Mouse (Mus musculus) heart, embryonic 12.5 days (tissue): ENCODE measurements at regions not wholly inside any gene's neighbourhood (a gene's known extent, or its start where the extent isn't known, plus 50 kb on each side); places are given as distances from the start of the nearest gene placed in this dataset.
A peak's percentile ranks its signal among the peaks of the same experiment; 100 is the strongest.

Experiments
- ATAC-seq: fragments of 200-750 bp; cut with Nextera tagmentation; 2 replicates; pipeline ENCODE4 v1.8.0; 2017; ENCODE audit warnings: moderate TSS enrichment, moderate library complexity; ENCODE audit not compliant: insufficient number of reproducible peaks, low FRiP score
- H3K27ac ChIP-seq: fragments of 300-500 bp; sonication (generic); 2 replicates; pipeline ENCODE4 v1.5.1; 2016; ENCODE audit warnings: mild to moderate bottlenecking, moderate library complexity; ENCODE audit not compliant: poor library complexity, severe bottlenecking
- H3K27me3 ChIP-seq: fragments of 300-500 bp; sonication (generic); replicated peaks from 2 replicates; pipeline ENCODE4 v1.6.1; 2016; ENCODE audit warnings: mild to moderate bottlenecking, moderate library complexity
- H3K36me3 ChIP-seq: fragments of 300-500 bp; sonication (generic); 2 replicates; pipeline ENCODE4 v1.6.1; 2016; ENCODE audit warnings: mild to moderate bottlenecking, moderate library complexity
- H3K4me1 ChIP-seq: fragments of 300-500 bp; sonication (generic); replicated peaks from 2 replicates; pipeline ENCODE4 v1.6.1; 2016; ENCODE audit warnings: mild to moderate bottlenecking
- H3K4me2 ChIP-seq: fragments of 300-500 bp; sonication (generic); 2 replicates; pipeline ENCODE4 v1.6.1; 2016; ENCODE audit warnings: mild to moderate bottlenecking, moderate library complexity
- H3K4me3 ChIP-seq: fragments of 300-500 bp; sonication (generic); 2 replicates; pipeline ENCODE4 v1.5.1; 2016; ENCODE audit warnings: mild to moderate bottlenecking
- H3K9ac ChIP-seq: fragments of 300-500 bp; sonication (generic); 2 replicates; pipeline ENCODE4 v1.6.1; 2016; ENCODE audit warnings: mild to moderate bottlenecking, moderate library complexity
- H3K9me3 ChIP-seq: fragments of 300-500 bp; sonication (generic); replicated peaks from 2 replicates; pipeline ENCODE4 v1.6.1; 2016; ENCODE audit warnings: mild to moderate bottlenecking, moderate library complexity
- WGBS: fragments of 180-500 bp; shearing (Covaris S2); methylation state at CpG from one replicate; pipeline ENCODE4 v1.1.7; 2016; 5-methylcytosine and 5-hydroxymethylcytosine counted together

DNA sequence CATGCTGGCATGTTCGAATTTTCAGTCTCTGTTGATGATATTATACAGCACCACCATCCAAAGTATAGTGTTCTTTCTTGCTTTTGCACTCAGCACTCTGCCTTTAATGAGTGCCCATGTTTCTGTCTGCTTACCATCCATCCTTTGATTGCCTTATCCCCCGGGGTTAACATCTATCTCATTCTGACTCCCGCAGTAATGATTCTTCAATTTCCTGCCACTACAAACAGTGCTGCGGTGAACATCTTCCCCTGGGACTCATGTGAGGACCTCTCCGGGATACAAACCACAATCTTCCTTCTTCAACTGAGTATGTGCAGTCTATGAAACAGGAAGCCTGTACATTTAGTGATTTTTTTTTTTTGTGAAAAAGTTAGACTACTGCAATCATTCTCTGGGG is 131.8 kb upstream of the Tmpo start:
- H3K36me3 ChIP-seq, result no peaks in the 10 kb centered on the region
- H3K4me3 ChIP-seq, result no peak overlapping the region
- WGBS, result 66% methylated on average over 5 of the region's 5 CpGs
- H3K27ac ChIP-seq, result no peak overlapping the region
- no peak overlapping the region for H3K9ac ChIP-seq
- no peaks in the 10 kb centered on the region; the same call in 1 of the 2 replicates for H3K4me1 ChIP-seq
- no peak overlapping the region for H3K4me2 ChIP-seq
- no peaks in the 10 kb centered on the region for H3K27me3 ChIP-seq
- ATAC-seq, result no peak
- H3K9me3 ChIP-seq, result no peaks in the 10 kb centered on the region

DNA sequence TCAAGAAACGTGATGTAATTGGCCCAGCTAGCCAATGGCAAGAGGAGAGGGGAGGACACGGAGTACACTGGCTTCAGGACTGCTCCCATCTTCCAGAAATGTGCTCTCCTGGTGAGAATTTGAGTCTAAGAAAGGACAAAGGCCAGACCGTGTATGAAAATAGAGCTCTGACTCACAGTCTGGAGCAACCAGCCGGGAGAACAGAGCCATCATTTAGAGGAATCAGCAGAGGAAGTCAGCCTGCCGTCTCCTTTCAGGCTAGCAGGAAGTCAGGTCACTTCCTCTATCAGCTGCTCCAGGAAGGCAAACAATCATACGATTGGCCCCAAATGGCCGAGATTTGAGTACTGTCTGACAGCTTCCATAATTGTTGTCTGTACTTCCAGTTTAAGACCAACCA is 119.0 kb upstream of the Tmpo start:
- 40% methylated on average over 7 of the region's 7 CpGs for WGBS

DNA sequence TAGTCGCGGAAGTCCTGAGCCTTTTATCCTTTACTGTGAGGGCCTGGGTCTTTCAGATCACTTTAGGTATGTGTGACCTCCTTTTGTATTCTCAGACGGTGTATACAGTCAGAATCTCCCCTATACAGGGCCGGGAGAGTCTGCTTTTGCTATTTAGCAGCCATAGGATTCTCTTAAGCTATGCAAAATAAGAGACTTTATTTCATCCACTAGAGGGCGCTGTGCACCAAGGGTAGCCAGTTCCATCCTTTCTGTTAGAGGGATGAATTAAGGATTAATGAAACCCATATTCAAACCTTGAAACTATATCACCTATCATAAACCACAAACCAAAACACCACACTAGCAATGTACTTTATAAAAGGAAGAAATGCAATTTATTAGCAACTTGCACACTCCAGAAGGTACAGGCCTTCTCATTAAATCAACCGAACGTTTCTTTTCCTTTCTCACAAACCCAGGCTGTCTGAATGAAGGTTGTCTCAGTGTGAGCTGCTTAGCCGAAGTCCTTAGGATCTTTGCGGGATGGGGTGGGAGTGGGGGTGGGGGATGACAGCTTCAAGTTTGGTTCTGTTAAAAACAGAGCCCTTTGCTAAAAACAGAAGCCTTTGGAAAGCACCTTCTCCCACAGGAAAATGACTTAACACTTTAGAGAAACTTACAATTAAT is 116.8 kb upstream of the Tmpo start:
- 29% methylated on average over 9 of the region's 9 CpGs for WGBS
- Histone ChIP-seq H3K4me3 (no peak overlapping the region), H3K36me3 (no peaks in the 10 kb centered on the region), H3K9ac (no peak overlapping the region), H3K9me3 (no peaks in the 10 kb centered on the region), H3K27me3 (no peaks in the 10 kb centered on the region), H3K4me1 (peaks cover 4% of the 10 kb centered on the region; the same call in 1 of the 2 replicates), H3K27ac (no peak overlapping the region), H3K4me2 (no peak overlapping the region)
- ATAC-seq, result no peak

More for the DNA sequence above, 119.0 kb upstream of the Tmpo start:
- Histone ChIP-seq H3K4me1 (peaks cover 4% of the 10 kb centered on the region; the same call in 1 of the 2 replicates), H3K9ac (no peak overlapping the region), H3K27ac (peak overlapping the region; percentile 26; the same call in 1 of the 2 replicates), H3K36me3 (no peaks in the 10 kb centered on the region), H3K9me3 (no peaks in the 10 kb centered on the region), H3K27me3 (no peaks in the 10 kb centered on the region), H3K4me3 (no peak overlapping the region), H3K4me2 (no peak overlapping the region)
- no peak; the same call in 1 of the 2 replicates for ATAC-seq

DNA sequence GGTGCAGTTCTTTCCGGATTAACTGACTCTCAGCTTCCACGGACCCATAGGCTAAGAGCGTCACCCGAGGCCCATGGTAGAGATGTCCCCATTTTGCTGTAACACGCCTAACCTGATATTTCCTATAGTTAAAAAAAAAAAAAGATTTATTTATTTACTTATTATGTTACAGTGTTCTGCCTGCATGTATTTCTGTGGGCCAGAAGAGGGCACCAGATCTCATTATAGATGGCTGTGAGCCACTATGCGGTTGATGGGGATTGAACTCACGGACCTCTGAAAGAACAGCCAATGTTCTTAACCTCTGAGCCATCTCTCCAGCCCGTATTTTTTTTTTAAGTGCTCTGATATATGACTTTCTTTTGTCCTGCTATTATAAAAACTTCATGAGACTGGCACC is 114.2 kb upstream of the Tmpo start:
- 81% methylated on average over 8 of the region's 8 CpGs for WGBS
- no peak for ATAC-seq
- peaks cover 4% of the 10 kb centered on the region; the same call in 1 of the 2 replicates for H3K4me1 ChIP-seq

DNA sequence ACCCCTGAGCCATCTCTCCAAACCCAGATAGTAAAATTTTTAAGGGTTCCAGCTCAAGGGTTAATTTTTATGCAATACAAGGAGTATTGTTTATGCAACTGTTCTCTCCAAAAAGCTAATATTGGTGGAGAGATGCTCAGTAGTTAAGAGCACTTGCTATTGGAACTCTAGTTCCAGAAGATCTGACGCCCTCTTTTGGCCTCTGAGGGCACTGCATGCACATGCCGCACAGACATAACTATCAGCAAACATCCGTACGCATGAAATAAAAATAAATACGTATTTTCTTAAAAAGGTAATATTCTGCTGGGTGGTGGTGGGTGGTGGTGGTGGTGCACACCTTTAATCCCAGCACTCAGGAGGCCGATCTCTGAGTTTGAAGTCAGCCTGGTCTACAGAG is 112.1 kb upstream of the Tmpo start:
- WGBS, result 83% methylated on average over 6 of the region's 6 CpGs
- no peaks in the 10 kb centered on the region for H3K36me3 ChIP-seq
- no peak for ATAC-seq

More for the DNA sequence above, 114.2 kb upstream of the Tmpo start:
- Histone ChIP-seq H3K4me3 (no peak overlapping the region), H3K27ac (no peak overlapping the region), H3K9ac (no peak overlapping the region), H3K36me3 (no peaks in the 10 kb centered on the region), H3K9me3 (no peaks in the 10 kb centered on the region), H3K4me2 (no peak overlapping the region), H3K27me3 (no peaks in the 10 kb centered on the region)

DNA sequence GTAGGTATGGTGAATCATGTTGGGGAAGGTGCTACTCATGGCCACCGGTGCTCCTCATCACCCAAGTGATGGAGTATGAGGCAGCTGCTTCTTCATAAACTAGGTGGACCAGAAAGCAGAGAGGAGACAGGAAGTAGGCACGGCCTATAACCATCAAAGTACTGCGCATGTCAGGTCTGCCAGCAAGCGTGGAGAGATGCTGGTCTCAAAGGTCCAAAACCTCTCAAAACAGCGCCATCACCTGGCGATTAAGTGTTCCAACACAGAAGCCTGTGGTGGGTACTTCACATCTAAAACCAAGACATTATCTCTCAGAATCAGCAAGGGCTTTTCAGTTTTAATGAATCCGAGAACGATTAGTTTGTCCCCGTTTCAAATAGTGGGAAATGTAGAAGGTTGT is 103.1 kb upstream of the Tmpo start:
- H3K4me2 ChIP-seq, result no peak overlapping the region
- no peak overlapping the region for H3K27ac ChIP-seq
- no peaks in the 10 kb centered on the region for H3K36me3 ChIP-seq
- no peak overlapping the region for H3K4me3 ChIP-seq
- H3K4me1 ChIP-seq, result no peaks in the 10 kb centered on the region
- no peak for ATAC-seq
- no peak overlapping the region for H3K9ac ChIP-seq
- peaks cover 8% of the 10 kb centered on the region; the same call in 1 of the 2 replicates for H3K9me3 ChIP-seq
- H3K27me3 ChIP-seq, result no peaks in the 10 kb centered on the region
- 87% methylated on average over 9 of the region's 9 CpGs for WGBS

More for the DNA sequence above, 112.1 kb upstream of the Tmpo start:
- H3K9ac ChIP-seq, result no peak overlapping the region
- H3K9me3 ChIP-seq, result no peaks in the 10 kb centered on the region
- H3K27me3 ChIP-seq, result no peaks in the 10 kb centered on the region
- H3K4me3 ChIP-seq, result no peak overlapping the region
- H3K27ac ChIP-seq, result no peak overlapping the region
- H3K4me1 ChIP-seq, result no peaks in the 10 kb centered on the region
- no peak overlapping the region for H3K4me2 ChIP-seq

DNA sequence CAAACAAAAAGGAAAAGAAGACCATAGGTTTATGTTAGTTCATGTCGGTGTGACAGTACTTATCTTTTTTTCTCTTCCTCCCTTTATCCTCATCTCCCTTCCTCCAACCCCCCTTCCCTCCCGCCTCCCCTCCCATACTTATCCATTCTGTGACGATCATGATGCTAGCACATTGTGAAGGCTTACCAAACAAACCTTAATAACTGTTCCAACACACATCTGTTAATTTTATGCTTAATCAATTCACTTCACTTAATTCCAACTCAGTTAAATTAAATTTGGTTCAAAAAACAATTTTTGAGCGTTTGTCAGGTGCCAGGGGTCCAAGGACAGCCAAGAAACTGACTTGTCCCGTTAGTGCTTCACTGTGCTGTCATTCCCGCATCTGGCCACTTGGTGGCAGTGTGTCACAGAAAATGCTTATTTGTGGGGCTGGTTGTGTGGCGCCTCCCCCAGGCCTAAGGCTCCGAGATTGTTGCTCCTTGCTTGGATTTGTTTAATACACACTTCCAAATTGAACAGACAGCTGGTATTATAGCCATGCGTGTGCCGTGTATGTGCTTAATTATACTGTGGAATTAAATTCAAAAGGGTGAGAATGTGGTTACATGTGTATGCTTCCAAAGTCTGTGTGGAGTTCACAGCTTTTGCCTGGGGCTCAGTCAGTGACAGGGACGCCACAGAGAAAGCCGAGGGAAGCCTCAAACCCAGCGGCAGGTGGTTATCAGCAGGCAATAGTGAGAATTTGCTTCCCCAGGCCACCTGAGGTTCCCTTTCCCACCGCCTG is 90.0 kb upstream of the Tmpo start:
- Histone ChIP-seq H3K9ac (no peak overlapping the region; the same call in 1 of the 2 replicates), H3K4me2 (peak overlapping the region; percentile 63), H3K27me3 (no peaks in the 10 kb centered on the region), H3K9me3 (no peaks in the 10 kb centered on the region), H3K36me3 (no peaks in the 10 kb centered on the region), H3K4me3 (peak overlapping the region; percentile 26), H3K4me1 (peaks cover 14% of the 10 kb centered on the region; the same call in 1 of the 2 replicates), H3K27ac (no peak overlapping the region)
- 8% methylated on average over 14 of the region's 14 CpGs for WGBS
- 0 out of 2 replicates have a peak, but pooled peaks have one; percentile 37 for ATAC-seq

DNA sequence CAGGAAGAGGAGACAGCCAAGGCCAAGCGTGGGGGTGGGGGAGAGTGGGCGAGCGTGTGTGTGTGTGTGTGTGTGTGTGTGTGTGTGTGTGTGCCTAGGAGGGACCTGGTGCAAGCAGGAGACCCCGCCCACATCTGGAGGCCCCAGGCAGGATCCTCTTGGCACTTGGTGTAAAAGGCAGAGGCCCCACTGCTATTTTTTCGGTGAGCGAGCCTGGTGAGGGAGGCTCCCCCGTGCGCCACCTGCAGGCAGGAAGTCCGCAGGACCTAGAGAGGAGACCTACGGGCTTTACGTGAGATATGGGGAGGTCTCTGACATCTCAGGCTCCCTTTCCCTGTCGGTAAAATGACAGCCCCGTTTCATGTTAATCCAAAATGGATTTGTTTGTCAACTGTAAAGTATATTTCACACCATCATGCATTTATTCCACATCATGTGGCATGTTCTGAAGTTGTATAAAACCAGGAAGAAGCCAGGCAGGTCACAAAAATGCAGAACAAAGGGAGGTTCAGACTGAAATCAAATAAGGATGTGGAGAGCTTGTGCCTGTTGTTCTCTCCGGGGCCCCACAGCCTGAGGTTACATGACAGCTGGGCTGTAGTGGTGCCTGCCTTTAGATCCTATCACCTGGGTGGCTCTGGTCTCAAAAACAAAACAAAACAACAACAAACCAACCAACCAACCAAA is 89.3 kb upstream of the Tmpo start:
- peak; percentile 84 for ATAC-seq
- Histone ChIP-seq H3K27me3 (no peaks in the 10 kb centered on the region), H3K4me1 (peaks cover 14% of the 10 kb centered on the region; the same call in 1 of the 2 replicates), H3K4me3 (peak overlapping the region; percentile 26), H3K27ac (no peak overlapping the region), H3K9ac (no peak overlapping the region; the same call in 1 of the 2 replicates), H3K9me3 (no peaks in the 10 kb centered on the region), H3K4me2 (peak overlapping the region; percentile 63), H3K36me3 (no peaks in the 10 kb centered on the region)
- WGBS, result 8% methylated on average over 14 of the region's 14 CpGs

DNA sequence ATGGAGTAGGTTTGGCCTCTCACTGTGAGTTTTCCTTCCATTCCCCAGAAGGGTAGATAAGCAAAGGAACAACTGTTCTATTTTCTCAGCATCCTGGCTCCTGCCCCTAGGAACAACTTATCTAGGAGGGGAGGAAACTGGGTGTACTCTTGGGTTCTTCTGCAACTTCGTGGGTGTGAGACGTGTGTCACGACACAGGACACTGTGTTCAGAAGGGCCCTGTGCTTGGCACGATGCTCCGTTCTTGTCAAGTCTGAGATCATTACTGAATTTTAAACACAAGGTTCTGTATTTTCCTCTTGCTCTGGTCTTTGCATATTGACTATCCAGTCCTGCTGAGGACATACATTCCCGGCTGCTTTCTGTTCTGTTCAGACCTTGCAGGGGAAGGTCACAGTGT is 86.8 kb upstream of the Tmpo start:
- Histone ChIP-seq H3K9ac (no peak overlapping the region), H3K27me3 (no peaks in the 10 kb centered on the region), H3K36me3 (no peaks in the 10 kb centered on the region), H3K27ac (no peak overlapping the region), H3K4me3 (no peak overlapping the region), H3K4me1 (peaks cover 14% of the 10 kb centered on the region; the same call in 1 of the 2 replicates), H3K4me2 (no peak overlapping the region), H3K9me3 (no peaks in the 10 kb centered on the region)
- 71% methylated on average over 6 of the region's 6 CpGs for WGBS
- ATAC-seq, result no peak

DNA sequence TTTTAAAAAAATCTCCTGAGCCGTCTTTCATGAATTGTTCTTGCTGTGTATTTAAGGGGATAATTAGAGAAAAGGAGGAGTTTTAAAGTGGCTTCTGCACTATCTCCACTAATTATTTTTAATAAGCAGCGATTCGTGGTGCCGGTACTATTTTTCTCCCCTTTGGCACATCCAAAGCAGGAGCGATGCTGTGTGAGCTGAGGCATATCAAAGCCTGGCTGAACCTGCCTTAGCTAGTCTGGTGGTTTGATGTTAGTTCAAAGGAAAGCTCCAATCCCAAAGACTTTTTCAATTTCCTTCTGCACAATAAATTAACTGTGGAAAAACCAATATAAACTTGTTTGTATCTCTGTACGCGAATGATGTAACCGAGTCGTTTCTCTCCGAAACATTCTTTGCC is 79.3 kb upstream of the Tmpo start:
- Histone ChIP-seq H3K36me3 (no peaks in the 10 kb centered on the region), H3K27me3 (no peaks in the 10 kb centered on the region), H3K9me3 (no peaks in the 10 kb centered on the region), H3K4me2 (no peak overlapping the region), H3K4me3 (no peak overlapping the region), H3K4me1 (no peaks in the 10 kb centered on the region), H3K9ac (no peak overlapping the region), H3K27ac (no peak overlapping the region)
- 93% methylated on average over 10 of the region's 10 CpGs for WGBS
- ATAC-seq, result no peak

DNA sequence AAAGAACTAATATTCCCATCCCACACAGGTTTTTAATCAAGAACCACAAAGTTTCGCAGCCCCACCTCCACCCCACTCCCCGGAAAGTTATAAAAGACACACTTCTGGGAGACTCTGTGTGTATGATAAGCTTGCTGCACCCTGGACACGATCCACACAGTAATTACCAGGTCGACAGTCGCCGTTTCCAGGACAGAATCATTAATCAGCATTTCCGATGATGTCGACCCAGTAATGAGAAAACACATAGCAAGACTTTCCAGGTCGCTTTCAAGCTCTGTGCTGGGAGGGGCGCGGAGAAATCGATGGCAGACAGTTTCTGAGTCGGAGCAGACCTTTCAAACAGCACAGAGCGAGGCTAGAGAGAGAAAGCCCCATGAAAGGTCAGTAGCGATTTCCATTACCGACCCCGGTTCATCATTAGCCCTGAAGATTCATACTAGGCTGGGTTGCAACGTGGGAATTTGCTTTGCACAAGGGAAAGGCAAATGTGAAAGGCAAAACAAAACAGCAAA is 68.6 kb upstream of the Tmpo start:
- peak overlapping the region; percentile 43 for H3K4me2 ChIP-seq
- H3K27me3 ChIP-seq, result no peaks in the 10 kb centered on the region
- no peak overlapping the region for H3K27ac ChIP-seq
- H3K9me3 ChIP-seq, result no peaks in the 10 kb centered on the region
- no peak for ATAC-seq
- WGBS, result 53% methylated on average over 18 of the region's 18 CpGs
- no peaks in the 10 kb centered on the region for H3K4me1 ChIP-seq
- no peak overlapping the region for H3K9ac ChIP-seq
- no peaks in the 10 kb centered on the region for H3K36me3 ChIP-seq
- H3K4me3 ChIP-seq, result 0 out of 2 replicates have a peak overlapping the region, but pooled peaks have one; percentile 4
